Mouse (Mus musculus) mouse trophoblast stem cell (cell line): ENCODE measurements at regions not wholly inside any gene's neighbourhood (a gene's known extent, or its start where the extent isn't known, plus 50 kb on each side); places are given as distances from the start of the nearest gene placed in this dataset.

ENCODE experiments used
- in situ Hi-C, 2 experiments: fragments of 300-500 bp; cut with MseI, MboI; formaldehyde crosslinking; loops; 2 replicates in 1 of 2; 3 replicates in 1 of 2; pipeline ENCODE4 v1.15.1; 2025

- in situ Hi-C loops = no loop called here
Observed at GRCm38 (mm10) chr10:92625781-92626180, 96.4 kb downstream of the Nedd1 start.

- in situ Hi-C loops = no loop called here
Observed at GRCm38 (mm10) chr10:92615684-92616379, 106.4 kb downstream of the Nedd1 start.

GRCm38 (mm10) chr10:92614341-92614740 is 107.9 kb downstream of the Nedd1 start:
- in situ Hi-C loops = no loop called here

- in situ Hi-C loops = no loop called here
Observed at GRCm38 (mm10) chr10:92611060-92611459, 111.2 kb downstream of the Nedd1 start.

GRCm38 (mm10) chr10:92606761-92607160 is 115.5 kb downstream of the Nedd1 start:
- in situ Hi-C loops = no loop called here

- in situ Hi-C loops = no loop called here
Observed at GRCm38 (mm10) chr10:92605646-92606045, 116.6 kb downstream of the Nedd1 start.

- in situ Hi-C loops = no loop called here
Observed at GRCm38 (mm10) chr10:92600116-92600515, 122.1 kb downstream of the Nedd1 start.

- in situ Hi-C loops = no loop called here
Observed at GRCm38 (mm10) chr10:92595496-92596355, 126.5 kb downstream of the Nedd1 start.

GRCm38 (mm10) chr10:92593947-92594460 is 128.2 kb downstream of the Nedd1 start:
- in situ Hi-C loops = no loop called here

GRCm38 (mm10) chr10:92578872-92579271 is 143.3 kb downstream of the Nedd1 start:
- in situ Hi-C loops = no loop called here

- in situ Hi-C loops = no loop called here
Observed at GRCm38 (mm10) chr10:92570496-92570895, 151.7 kb downstream of the Nedd1 start.

- in situ Hi-C loops = no loop called here
Observed at GRCm38 (mm10) chr10:92557463-92557862, 164.8 kb downstream of the Nedd1 start.

GRCm38 (mm10) chr10:92556526-92557422 is 165.4 kb downstream of the Nedd1 start:
- in situ Hi-C loops = no loop called here

GRCm38 (mm10) chr10:92555727-92556525 is 166.3 kb downstream of the Nedd1 start:
- in situ Hi-C loops = no loop called here

- in situ Hi-C loops = no loop called here
Observed at GRCm38 (mm10) chr10:92553966-92554365, 168.3 kb downstream of the Nedd1 start.

GRCm38 (mm10) chr10:92548875-92549586 is 173.2 kb downstream of the Nedd1 start:
- in situ Hi-C loops = no loop called here

- in situ Hi-C loops = no loop called here
Observed at GRCm38 (mm10) chr10:92538433-92538832, 183.8 kb downstream of the Nedd1 start.

- in situ Hi-C loops = no loop called here
Observed at GRCm38 (mm10) chr10:92516886-92517285, 205.3 kb downstream of the Nedd1 start.

GRCm38 (mm10) chr10:92511769-92512168 is 210.5 kb downstream of the Nedd1 start:
- in situ Hi-C loops = no loop called here

- in situ Hi-C loops = no loop called here
Observed at GRCm38 (mm10) chr10:92510677-92511076, 211.5 kb downstream of the Nedd1 start.
